Mouse (Mus musculus): ENCODE measurements at regions not wholly inside any gene's neighbourhood (a gene's known extent, or its start where the extent isn't known, plus 50 kb on each side); places are given as distances from the start of the nearest gene placed in this dataset.
A peak's percentile ranks its signal among the peaks of the same experiment; 100 is the strongest.
"Not testable (repeated sequence)": the region's sequence is repeated elsewhere in the genome, so short reads cannot be mapped to it uniquely, and the experiment has no call there.

DNA sequence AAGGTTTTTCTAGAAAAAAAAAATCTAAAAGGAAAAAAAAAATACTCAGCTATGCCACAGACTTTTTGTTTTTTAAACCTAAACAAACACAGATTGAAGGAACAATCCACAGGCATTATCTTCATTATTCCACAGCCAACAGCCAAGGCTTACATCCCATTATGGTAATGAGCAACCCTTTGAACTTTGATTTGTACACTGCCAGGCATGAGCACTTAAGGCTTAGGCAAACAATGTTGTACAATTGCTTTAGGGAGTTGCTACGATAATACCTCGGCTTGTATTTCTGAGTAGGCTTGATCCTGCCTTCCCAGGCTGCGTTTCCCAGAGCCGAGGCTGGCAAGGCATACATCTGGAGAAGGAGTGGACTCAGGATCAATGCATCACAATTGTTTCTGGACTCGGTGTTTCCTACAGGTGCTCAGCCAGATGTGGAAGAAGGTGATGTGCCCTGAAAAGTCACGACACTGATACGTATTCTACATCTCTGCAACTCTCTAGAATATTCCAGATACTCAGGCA, 409.0 kb upstream of the Igfbp7 start:
- no peak for ATAC-seq (ENCODE audit: low TSS enrichment)

DNA sequence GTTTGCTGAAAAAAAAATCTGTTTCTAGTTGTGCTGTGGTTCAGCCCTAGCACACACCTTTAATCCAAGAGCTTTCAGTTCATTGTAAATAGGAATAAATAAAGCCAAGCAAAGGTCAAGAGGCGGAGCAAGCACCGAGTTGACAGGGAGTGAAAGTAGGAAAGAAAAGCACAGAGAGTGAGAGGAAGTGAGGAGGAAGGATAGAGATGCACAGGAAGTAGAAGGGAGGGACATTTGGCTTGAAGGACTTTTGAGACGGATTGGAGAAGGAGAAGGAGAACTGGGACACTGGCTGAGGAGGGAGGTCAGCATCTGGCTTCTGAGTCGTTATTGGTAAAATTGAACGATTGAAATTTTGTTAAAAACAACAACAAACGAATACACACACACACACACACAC, 402.0 kb upstream of the Igfbp7 start:
- ATAC-seq (ENCODE audit: low TSS enrichment), result no peak

DNA sequence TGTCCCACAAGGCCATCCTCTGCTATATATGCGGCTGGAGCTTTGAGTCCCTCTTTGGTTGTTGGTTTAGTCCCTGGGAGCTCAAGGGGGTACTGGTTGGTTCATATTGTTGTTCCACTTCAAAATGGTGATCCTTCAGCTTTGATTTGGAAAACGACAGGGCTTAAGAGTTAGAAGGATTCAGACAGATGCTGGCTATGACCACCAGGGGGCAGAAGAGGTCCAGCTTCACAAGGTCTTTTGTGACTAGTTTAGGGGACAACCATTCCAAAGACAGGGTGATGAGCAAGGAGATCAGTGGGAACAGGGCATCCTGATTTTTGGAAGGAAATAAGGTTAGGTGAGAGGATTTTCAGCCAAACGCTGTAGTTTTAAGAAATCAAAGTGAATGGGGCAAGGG, 399.9 kb upstream of the Igfbp7 start:
- ATAC-seq (ENCODE audit: low TSS enrichment), result no peak

DNA sequence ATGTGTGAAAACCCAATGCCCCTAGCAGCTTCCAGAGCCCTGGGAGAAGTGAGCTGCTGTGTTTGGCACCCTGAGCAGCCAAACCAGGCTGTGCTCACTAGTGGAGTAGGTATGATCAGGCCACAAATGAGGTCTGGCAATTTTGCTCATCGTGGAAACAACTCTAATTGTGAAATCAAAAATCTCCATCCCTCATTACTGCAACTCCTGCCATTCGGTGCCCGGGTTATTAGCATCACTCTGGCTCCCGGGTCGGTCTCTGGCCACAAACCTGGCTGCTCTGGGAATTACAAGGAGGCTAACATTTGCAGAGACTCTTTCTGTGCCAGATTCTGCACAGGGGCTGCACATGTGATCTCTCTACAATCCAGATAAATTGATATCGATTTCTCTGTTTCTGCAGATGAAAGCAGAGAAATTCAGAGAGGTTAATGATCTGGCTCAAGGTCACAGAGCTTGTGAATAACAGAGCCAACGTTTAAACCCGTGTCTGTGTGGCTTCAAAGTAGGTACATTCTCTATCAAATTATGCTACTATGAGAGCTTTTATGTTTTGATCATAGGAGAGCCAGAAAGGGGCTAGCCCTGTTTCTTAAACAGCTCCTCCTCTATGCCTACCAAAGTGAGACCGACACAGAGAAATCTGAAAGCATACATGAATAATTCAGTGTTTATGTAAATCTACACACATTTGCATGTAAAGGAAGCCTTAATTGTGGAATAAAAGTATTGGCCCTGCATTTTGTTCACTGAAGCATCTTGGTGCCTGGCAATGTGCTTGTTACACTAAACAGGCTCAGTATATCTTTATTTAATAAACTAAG, 398.7 kb upstream of the Igfbp7 start:
- ATAC-seq (ENCODE audit: low TSS enrichment), result peak; percentile 88

DNA sequence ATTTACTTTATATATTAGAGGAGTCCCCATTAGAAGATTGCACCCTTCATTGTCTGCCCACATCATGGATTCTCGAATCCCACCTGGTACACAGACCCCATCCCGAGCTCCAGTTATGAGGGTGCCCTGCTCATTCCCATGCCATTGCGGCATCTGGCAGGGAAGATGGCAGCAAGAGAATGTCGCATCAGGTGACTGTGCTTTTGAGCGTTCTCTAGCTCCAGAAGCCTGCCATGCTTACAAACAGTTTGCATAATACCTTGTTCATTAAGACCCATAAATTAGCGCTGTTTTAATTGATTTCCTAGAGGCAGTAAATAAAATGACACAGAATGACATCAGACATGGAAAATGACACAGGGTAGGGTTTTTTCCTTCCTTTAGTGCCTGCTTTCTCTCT, 398.0 kb upstream of the Igfbp7 start:
- no peak for ATAC-seq (ENCODE audit: low TSS enrichment)

DNA sequence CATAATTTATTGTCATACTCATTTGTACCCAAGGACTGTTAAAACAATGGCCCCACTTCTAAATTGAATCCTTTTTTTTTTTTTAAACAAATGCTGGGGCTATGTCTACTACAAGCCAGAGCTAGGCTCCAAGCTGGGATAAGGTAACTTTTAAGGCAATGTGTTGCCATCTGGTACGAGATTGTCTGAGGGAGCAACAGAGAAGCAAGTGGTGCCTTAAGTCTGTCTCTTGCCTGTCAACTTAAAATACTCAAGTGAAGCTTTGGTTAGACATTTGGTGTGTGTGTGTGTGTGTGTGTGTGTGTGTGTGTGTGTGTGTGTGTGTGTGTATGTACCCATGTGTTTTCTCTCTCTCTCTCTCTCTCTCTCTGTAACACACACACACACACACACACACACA, 397.5 kb upstream of the Igfbp7 start:
- ATAC-seq (ENCODE audit: low TSS enrichment), result no peak

DNA sequence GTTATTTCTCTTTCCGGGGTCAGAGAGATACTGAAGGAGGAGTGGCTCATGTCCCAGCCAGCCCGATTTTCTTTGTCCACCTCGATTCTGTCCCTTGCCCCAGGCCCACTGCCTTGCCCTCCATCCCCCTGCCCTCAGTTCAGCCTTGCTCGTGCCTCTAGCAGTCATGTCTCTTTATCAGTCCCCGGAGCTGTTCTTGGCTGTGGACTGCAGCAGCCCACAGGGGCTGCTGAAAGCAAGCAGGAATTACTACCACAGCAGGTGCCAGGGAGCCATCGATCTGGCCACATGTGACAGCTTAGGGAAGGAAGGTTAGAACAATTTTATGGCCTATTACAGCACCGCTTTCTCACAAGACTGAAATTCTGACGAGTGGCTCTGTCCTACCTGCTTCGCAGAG, 396.3 kb upstream of the Igfbp7 start:
- 0 out of 2 replicates have a peak, but pooled peaks have one; percentile 16 for ATAC-seq (ENCODE audit: low TSS enrichment)

DNA sequence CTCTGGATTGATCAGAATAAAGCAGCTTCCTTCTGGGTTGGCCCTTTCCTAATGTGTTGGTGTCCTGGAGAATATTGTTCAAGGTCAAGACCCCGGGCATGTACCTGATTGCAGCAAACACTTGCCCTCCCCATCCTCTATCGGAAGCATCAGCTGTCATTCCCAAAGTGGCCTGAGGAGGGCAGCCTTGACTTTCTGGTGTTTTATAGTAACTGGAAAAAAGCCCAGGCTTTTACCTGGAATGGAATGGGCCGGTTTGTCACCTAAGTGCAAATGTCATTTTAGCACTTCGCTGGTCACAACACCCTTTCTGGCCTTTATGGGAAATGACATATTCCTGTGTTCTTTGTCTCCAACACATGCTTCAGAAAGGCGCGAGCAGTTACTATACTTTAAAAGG, 395.7 kb upstream of the Igfbp7 start:
- ATAC-seq (ENCODE audit: low TSS enrichment), result peak; percentile 55

DNA sequence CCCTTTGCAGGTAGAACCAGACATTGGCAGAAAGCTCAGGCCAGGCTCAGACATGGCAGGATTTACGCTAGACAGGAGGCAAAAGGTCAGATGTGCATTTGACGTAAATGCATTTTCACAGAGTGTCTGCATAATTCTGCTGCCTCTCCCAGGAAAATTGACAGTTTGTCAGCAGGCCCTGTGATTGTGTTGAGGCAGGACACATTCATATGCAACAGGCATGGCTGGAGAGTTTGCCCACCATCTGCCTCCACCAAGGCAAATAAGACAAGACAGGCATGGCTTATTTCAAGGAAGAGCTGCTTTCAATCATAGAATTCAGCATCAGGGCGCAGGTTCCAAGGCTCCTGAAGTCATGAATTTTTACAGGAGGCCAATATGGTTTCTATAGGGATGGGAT, 389.1 kb upstream of the Igfbp7 start:
- no peak for ATAC-seq (ENCODE audit: low TSS enrichment)

DNA sequence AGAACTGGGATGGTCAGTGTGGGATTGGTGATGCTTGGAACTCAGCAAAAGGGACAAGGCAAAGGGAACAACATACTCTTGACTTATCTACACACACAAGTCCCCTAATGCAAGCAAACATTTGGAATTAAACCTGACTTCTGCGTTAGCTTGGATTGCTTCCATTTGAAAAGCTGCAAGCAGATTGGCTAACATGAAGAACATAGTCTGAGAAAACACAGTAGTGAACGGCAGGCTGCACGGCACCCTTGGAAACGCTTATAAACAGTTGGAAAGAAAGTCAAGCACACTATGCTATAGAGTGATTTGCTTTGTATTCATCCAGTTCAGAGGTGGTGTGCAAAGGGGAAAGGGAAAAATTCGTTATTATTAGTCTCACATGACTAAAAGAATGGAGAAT, 387.9 kb upstream of the Igfbp7 start:
- no peak for ATAC-seq (ENCODE audit: low TSS enrichment)

DNA sequence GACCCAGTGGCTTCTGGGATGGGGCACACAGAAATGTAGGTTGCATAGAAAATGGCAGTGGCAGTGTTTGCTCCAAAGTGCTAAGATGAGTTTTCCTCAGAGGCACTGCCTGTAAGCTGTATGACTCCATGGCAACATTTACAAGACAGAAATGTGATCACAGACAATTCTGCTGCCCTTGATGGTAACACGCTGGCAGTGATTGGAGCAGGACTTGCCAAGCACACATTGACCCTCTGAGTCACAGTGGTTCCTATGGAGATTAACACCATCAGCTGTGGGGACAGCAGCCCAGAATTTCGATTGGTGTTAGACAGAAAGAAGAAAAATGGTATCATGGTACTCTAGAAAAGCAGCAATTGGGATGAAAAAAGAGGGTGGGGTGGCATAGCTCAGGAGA, 376.1 kb upstream of the Igfbp7 start:
- ATAC-seq (ENCODE audit: low TSS enrichment), result no peak

DNA sequence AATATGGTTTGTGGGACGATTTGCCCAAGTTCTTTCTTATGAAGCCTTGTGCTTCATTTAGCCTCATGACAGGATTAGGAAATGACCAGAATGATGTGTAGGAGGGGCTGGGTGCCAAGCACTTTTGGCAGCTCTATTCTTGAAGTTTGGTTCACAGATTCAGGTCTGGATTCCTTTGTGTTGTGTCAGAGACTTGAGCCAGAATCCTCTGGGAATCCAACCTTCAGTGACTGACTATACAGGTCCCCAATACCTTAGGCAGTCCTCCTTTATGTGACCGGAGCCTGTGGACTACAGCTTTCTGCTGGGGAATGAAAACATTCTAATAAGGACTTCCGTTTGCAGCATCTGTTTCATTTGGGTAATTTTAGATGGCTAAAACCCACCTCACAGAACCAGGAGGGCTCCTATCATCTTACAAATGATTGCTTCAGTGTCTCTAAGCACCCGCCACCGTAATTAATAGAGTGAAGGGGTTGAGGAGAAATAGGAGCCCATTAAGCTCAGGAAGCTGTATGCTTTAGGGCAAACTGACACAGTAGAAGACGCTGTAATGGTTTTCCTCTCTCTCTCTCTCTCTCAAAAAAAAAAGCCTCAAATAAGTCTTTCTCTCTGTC, 354.7 kb upstream of the Igfbp7 start:
- ATAC-seq (ENCODE audit: low TSS enrichment), result no peak

DNA sequence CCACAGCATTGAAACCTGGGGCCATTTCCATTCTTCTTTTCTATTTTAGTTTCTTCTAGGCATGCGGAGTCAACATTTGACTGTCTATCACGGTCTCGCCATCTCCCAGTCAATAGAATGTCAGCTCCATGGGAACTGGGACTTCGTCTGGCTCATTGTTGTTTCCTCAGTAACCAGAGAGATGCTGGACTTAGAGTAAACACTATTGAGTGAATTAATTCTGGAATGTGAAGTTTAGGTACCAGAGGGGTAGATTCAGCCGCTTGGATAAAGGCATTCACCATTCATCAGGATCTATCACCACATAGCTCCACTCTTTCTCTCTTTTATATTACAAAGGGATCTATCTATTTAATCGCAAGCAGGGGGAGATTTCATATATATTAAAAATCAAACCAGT, 354.2 kb upstream of the Igfbp7 start:
- no peak for ATAC-seq (ENCODE audit: low TSS enrichment)

DNA sequence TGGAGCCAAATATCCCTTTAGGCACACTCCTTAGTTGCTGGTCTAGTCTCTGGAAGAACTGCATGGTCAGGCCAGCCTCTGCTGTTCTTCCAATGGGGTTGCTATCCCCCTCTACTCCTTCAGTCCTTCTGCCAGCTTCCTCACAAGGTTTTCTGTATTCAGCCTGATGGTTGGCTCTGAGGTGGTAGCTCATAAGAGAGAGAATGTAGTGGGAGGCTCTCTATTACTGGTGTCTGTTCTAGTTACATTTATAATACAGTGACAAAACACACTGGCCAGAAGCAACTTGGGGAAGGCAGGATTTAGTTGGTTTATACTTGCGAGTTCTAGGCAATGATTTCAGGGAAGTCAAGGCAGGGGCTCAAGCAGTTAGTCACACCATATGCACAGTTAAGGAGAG, 341.1 kb upstream of the Igfbp7 start:
- ATAC-seq (ENCODE audit: low TSS enrichment), result peak; percentile 95

DNA sequence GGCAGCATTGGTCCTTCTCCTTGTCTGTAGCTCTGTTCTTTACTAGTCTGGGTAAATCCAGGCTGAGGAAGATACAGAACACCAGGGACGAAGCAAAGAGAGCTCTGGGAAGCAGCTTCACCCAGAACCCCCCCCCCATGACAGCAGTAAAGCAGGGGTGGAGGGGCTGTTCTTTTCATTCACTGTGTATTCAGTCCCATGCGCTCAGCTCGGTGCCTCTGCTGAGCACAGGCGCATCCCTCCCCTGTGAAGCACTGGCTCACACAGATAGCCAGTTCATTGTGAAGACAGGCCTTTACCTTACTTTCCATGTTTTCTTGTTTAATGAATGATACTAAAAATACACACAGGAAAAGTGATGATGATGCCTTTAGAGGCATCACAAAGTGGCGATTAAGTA, 338.8 kb upstream of the Igfbp7 start:
- no peak for ATAC-seq (ENCODE audit: low TSS enrichment)

DNA sequence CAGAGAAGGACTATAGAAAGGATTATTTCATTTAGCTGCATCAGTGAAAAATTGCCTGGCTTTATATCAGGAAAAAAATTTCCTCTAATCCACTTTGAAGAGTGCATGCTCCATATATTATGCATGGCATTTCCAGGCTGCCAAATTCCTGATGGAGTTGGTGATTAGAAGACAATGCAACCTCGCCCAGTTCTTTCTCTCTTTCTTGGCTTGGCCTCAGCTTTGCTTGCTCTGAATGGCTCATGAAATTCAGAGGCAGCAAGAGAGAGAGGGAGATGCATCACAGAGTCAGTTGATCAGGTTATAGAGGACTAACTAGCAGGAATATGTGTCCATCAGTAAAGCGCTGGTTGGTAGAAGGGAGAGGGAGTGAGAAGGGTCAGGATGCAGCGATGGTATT, 335.6 kb upstream of the Igfbp7 start:
- 0 out of 2 replicates have a peak, but pooled peaks have one; percentile 34 for ATAC-seq (ENCODE audit: low TSS enrichment)

DNA sequence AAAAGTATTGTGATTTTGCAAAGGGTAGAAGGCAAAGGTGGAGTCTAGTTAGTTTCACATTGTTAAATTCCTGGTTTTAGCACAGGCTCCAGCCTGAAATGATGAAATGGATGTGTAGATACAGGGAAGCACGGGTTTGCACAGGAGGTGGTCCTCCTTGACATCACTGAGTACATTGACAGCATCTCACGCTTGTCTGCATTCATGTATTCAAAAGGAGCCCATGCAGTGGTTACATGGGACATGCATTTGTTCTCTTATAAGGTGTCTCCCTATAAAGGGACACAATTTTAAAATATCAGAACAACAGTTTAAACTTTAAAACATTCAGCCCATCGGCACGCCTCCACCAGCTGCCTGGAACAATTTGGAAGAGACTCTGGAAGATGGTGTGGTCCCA, 322.4 kb upstream of the Igfbp7 start:
- ATAC-seq (ENCODE audit: low TSS enrichment), result not testable (repeated sequence)

DNA sequence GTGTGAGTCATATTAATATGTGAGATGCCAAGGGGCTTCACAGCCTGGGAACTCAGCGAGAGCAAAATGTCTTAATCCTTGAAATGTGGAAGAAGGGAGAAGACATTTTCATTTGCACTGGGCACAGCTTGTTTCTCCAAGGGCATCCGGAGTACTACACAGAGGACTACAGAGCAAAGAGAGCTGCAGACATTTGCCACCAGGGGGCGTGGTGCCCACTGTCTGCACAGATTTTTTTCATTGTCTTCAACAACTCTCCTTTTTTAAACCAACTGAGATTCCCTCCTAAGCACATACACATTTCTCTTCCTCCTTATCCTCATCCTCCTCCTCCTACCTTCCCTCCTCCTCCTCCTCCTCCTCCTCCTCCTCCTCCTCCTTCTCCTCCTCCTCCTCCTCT, 273.8 kb upstream of the Igfbp7 start:
- ATAC-seq (ENCODE audit: low TSS enrichment), result no peak

DNA sequence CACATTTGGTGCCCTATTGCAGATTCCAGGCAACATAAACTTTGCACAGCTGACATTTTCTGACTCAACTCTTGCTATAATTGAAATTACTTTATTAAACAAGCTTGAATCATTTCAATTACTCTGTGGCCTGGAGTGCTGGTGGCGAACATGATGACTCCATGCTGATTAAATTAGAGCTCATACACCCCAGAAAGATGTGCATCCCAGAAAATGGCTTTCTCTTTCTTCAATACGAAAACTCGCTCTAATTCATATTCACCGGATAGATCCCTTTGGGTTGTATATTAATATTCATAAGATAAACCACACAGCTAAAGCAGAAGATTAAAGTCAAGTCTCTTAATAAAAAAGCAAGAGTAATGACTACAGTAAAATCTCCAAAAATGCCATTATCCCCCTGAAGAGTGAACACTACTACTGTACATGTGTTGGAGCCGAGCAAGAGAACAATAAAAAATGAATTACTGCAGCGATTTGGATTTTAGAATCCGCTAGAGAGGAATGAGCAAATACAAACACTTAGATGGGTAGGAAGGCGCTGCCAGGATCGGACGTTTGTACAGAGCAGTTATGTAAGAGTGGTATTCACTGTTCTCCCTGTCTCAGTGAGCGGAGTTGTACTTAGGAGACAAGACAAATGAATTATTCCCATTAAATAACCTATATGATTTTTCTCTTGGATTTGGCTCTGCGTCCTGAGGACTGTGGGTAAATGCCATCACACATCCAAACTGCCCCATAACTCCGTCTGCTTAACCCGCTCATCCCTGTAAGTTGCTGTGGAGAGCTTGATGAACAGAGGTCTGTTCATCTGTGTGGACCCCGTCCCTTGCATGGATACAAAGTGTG, 264.5 kb upstream of the Igfbp7 start:
- ATAC-seq (ENCODE audit: low TSS enrichment), result no peak

DNA sequence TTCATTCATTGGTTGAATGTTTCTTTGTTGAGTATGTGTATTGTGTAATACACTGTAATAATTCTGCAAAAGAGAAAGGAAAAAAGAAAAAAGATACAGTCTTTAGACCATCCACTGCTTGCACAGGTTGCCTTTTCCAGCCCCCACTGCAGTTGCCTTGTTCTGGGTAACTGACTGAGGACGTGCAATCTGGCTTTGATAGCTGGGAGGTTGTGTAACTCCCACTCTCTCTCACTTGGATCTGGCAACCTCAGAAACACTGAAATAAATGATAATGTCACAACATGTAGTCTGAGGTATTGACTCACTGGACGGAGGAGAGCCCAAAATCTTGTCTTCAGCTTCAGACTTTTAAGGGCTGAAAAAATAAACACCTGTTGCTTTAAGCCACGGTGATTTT, 255.3 kb upstream of the Igfbp7 start:
- ATAC-seq (ENCODE audit: low TSS enrichment), result peak; percentile 47; the same call in 1 of the 2 replicates

DNA sequence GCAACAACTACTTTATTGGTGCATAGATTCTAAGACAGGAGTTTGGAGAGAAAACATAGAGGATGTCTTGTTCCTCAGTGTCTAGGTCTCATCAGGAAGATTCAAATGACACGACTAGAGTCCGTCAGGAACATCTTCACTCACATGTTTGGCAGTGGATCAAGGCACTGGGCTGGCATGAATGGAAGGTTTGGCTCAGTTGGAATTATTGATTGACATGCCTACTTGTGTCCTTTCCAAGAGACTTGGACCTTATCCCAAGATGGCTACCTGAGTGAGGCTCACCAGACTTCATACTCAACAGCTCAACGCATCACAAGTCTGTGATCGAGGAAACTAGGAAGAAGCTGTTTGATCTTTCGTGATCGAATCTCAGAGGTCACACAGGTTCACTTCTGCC, 251.2 kb upstream of the Igfbp7 start:
- ATAC-seq (ENCODE audit: low TSS enrichment), result no peak

DNA sequence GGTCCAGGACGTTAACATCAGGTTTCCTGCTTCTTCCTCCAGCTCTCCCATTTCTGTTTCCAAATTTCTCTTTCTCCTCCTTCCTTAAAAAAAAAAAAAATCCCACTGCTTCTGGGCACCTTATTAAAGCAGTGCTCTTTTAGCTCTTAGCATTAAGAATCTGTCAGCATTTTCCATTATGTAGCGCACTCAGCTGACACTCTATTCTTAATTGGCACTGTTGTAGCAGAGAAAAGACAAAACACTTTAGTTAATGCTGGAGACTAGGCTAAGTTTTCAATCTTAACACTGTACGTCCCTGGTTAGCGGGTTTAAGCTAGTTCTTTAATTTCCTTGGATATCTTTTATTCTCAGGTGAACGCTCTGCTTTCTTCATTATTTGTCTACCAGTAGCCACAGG, 236.8 kb upstream of the Igfbp7 start:
- no peak for ATAC-seq (ENCODE audit: low TSS enrichment)
